Mouse (Mus musculus) neural tube, embryonic 11.5 days (tissue): Measurements from ENCODE around the gene Jtb. TPM values are rescaled to one million over a fixed set of nuclear protein-coding genes. Genes with fewer than 3 reads are reported as not detected.
"Not testable (repeated sequence)": the region's sequence is repeated elsewhere in the genome, so short reads cannot be mapped to it uniquely, and the experiment has no call there.

Experiments used
- ATAC-seq: fragments of 200-750 bp; cut with Nextera tagmentation; 2 replicates; pipeline ENCODE4 v1.8.0; 2017; ENCODE audit warnings: moderate number of reproducible peaks, mild to moderate bottlenecking, moderate TSS enrichment, moderate library complexity; ENCODE audit not compliant: insufficient read depth, low FRiP score, low TSS enrichment
- DNase-seq: peaks from one replicate; pipeline ENCODE4 v3.0.0-alpha.2; 2015; ENCODE audit warnings: low spot score
- H3K27ac ChIP-seq: fragments of 300-500 bp; sonication (generic); 2 replicates; pipeline ENCODE4 v1.5.1; 2014; ENCODE audit warnings: low read depth, mild to moderate bottlenecking, low read length
- H3K27me3 ChIP-seq: fragments of 300-500 bp; sonication (generic); 2 replicates; pipeline ENCODE4 v1.6.1; 2014; ENCODE audit warnings: mild to moderate bottlenecking, low read length, mixed read lengths; ENCODE audit not compliant: control insufficient read depth, insufficient read depth
- H3K36me3 ChIP-seq: fragments of 300-500 bp; sonication (generic); 2 replicates; pipeline ENCODE4 v1.6.1; 2014; ENCODE audit warnings: mild to moderate bottlenecking, low read length, moderate library complexity, mixed read lengths; ENCODE audit not compliant: control insufficient read depth, insufficient read depth
- H3K4me1 ChIP-seq: fragments of 300-500 bp; sonication (generic); 2 replicates; pipeline ENCODE4 v1.6.1; 2014; ENCODE audit warnings: low read length, mixed read lengths; ENCODE audit not compliant: control insufficient read depth, insufficient read depth
- H3K4me2 ChIP-seq: fragments of 300-500 bp; sonication (generic); 2 replicates; pipeline ENCODE4 v1.6.1; 2014; ENCODE audit warnings: low read depth, mild to moderate bottlenecking, moderate library complexity
- H3K4me3 ChIP-seq: fragments of 300-500 bp; sonication (generic); 2 replicates; pipeline ENCODE4 v1.5.1; 2014; ENCODE audit warnings: low read depth, low read length
- H3K9ac ChIP-seq: fragments of 300-500 bp; sonication (generic); 2 replicates; pipeline ENCODE4 v1.6.1; 2014; ENCODE audit warnings: mild to moderate bottlenecking, low read length
- H3K9me3 ChIP-seq: fragments of 300-500 bp; sonication (generic); 2 replicates; pipeline ENCODE4 v1.6.1; 2016; ENCODE audit warnings: low read length; ENCODE audit not compliant: control insufficient read depth
- WGBS: fragments of 180-500 bp; shearing (Covaris S2); extraction: QIAGEN DNeasy Blood & Tissue Kit; methylation state at CpG from one replicate; pipeline ENCODE4 v1.1.7; 2014; 5-methylcytosine and 5-hydroxymethylcytosine counted together
- polyA plus RNA-seq: library from polyadenylated mRNA; unstranded; fragments of >200 nt; fragmentation: Nextera tagmentation; extraction: Ambion mirVana; gene quantifications from 2 replicates; pipeline ENCODE4 v1.2.1, GENCODE M21; 2014

Jtb gene
- polyA plus RNA-seq, 1 experiment from 2014 or later = 92.3 TPM

DNA sequence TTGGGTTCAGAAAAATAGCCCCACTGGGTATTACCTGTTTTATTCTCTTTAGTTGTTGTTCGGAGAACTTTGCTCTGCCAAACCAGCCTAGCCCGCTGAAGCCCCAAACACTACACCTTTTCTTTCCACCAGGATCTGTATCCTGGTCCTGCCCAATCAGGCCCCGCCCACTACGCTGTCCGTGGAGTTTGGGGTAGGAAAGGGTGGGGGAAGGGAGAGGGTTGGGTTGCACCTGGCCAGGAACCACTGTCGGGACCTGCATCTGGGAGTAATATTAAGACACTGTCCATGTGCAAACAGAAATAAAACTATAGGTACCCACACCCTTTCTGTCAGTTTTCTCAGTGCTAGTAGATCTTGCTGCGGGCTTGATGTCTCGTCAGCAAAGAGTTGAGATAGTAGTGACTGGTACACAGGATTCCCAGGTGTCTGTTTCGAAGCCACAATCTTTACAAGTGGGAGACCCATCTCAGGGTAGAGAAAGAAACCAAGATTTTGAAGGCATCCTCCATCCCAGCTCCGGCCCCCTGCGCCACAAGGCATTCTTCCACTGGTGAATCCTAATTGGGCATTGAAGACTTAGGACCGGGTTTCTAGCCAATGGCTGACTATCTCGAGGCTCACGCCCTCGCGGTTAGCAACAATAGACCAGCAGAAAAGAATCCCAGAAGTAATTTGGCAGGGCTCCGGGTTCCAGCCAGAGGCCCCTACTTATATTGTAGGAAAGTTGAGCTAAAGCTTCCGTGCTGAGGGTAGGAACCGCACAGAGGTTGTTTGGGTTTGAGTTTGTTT lies 11.8 kb downstream of the Jtb start, which contains the start of gene Creb3l4:
Gene Creb3l4 (minus strand): TSS at position 529 of the 792 bp plus-strand sequence.
- Histone ChIP-seq H3K27ac (no peak within 1 kb of the TSS), H3K4me1 (peaks cover 11% of the 10 kb centered on the region), H3K27me3 (no peaks in the 10 kb centered on the region), H3K36me3 (no peaks in the 10 kb centered on the region), H3K9me3 (no peaks in the 10 kb centered on the region), H3K9ac (peak within 1 kb of the TSS; percentile 46), H3K4me2 (peak within 1 kb of the TSS; percentile 81), H3K4me3 (peak within 1 kb of the TSS; percentile 25)
- peak; percentile 78 for ATAC-seq
- 3% methylated on average over 19 of the region's 19 CpGs for WGBS
- DNase-seq = peak; percentile 73

DNA sequence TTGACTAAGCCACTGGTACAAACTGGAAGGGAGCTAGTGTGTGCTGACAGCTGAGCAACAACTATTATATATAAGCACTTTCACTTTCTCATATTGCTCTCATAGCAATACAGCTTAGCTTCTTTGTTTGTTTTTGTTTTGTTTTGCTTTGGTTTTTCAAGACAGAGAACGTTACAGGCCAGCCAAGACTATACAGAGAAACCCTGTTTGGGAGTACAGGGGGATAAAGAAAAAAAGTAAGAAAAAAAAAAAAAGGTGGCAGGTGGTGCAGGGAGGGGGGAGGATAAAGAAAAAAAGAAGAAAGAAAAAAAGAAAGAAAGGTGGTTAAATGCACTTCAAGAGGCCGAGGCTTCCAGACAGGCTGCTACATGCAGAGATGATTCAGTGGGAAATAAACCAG lies 14.0 kb downstream of the Jtb start:
- Histone ChIP-seq H3K4me3 (no peak overlapping the region), H3K9me3 (no peaks in the 10 kb centered on the region), H3K4me1 (peaks cover 14% of the 10 kb centered on the region), H3K27me3 (no peaks in the 10 kb centered on the region), H3K9ac (no peak overlapping the region), H3K36me3 (no peaks in the 10 kb centered on the region), H3K27ac (no peak overlapping the region), H3K4me2 (no peak overlapping the region)
- DNase-seq = no peak
- no peak for ATAC-seq
- 82% methylated on average over 2 of the region's 2 CpGs for WGBS

DNA sequence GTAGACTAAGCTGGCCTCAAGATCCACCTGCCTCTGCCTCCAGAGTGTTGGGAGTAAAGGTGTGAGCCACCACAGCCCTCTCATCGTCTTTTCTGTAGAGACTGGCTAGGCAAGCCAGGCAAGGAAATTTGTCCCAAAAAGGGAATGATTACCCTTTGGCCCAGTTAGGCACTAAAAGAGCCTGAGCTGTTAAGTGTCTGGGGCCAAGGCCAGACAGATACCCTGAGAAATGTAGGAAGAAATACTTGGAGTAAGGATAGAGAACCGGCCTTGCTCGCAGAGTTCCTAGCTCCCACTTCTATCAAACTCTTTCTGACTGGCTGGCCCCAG lies 16.2 kb downstream of the Jtb start:
- ATAC-seq (peak; percentile 19), DNase-seq (no peak)
- WGBS = under 1% methylated on average over 3 of the region's 3 CpGs
- Histone ChIP-seq H3K27ac (peak overlapping the region; percentile 79), H3K4me1 (peaks cover 13% of the 10 kb centered on the region), H3K27me3 (no peaks in the 10 kb centered on the region), H3K36me3 (peaks cover 2% of the 10 kb centered on the region; the same call in 1 of the 2 replicates), H3K9ac (peak overlapping the region; percentile 54), H3K4me2 (peak overlapping the region; percentile 76), H3K4me3 (peak overlapping the region; percentile 44), H3K9me3 (no peaks in the 10 kb centered on the region)

GRCm38 (mm10) chr3:90247960-90248745 lies 16.8 kb downstream of the Jtb start, which contains the start of gene Slc39a1:
Gene Slc39a1, plus strand, starts transcription at chr3:90248172.
- H3K27me3 ChIP-seq = no peaks in the 10 kb centered on the region
- H3K27ac ChIP-seq = peak within 1 kb of the TSS; percentile 79
- peak; percentile 93 for ATAC-seq
- peak; percentile 93 for DNase-seq
- H3K4me3 ChIP-seq = peak within 1 kb of the TSS; percentile 44
- peaks cover 2% of the 10 kb centered on the region; the same call in 1 of the 2 replicates for H3K36me3 ChIP-seq
- WGBS = under 1% methylated on average over 44 of the region's 44 CpGs
- H3K4me1 ChIP-seq = peaks cover 8% of the 10 kb centered on the region; the same call in 1 of the 2 replicates
- peak within 1 kb of the TSS; percentile 76 for H3K4me2 ChIP-seq
- H3K9me3 ChIP-seq = no peaks in the 10 kb centered on the region
- peak within 1 kb of the TSS; percentile 54 for H3K9ac ChIP-seq

DNA sequence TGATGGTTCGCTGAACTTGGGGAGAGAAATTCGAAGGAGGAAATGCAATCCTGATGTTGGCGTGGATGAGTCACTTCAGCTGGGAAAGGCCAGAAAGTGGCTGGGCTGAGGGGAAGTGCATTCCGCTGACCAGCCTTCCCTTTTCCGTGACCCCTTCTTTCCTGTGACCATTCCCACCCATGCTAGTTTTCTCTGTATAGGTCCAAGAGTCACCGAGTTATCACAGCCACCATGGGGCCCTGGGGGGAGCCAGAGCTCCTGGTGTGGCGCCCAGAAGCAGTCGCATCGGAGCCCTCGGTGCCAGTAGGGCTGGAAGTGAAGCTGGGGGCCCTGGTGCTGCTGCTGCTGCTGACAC lies 17.3 kb downstream of the Jtb start:
- H3K4me1 ChIP-seq = peaks cover 6% of the 10 kb centered on the region; the same call in 1 of the 2 replicates
- H3K4me3 ChIP-seq = peak overlapping the region; percentile 44
- 6% methylated on average over 10 of the region's 10 CpGs for WGBS
- peaks cover 2% of the 10 kb centered on the region; the same call in 1 of the 2 replicates for H3K36me3 ChIP-seq
- H3K27me3 ChIP-seq = no peaks in the 10 kb centered on the region
- DNase-seq (no peak), ATAC-seq (no peak)
- H3K9ac ChIP-seq = peak overlapping the region; percentile 45
- no peaks in the 10 kb centered on the region for H3K9me3 ChIP-seq
- peak overlapping the region; percentile 76 for H3K4me2 ChIP-seq
- H3K27ac ChIP-seq = no peak overlapping the region

DNA sequence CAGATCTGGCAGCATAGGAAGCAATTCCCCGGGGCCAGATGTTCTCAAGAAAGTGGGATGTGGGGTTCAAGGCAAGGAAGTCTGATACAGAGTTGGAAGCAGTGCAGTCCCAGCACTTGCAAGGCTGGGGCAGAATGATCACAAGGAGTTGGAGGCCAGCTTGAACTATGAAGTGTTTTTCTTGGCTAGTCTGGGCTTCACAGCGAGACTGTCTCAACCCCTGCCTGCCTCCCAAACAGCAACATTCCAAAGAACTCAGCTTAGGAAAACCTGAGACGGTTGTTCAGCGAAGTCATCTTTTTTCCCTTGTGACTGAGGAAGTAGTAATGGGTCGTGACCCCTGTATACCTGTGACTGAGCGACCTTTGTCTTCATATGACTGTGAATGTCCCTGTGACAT lies 19.4 kb downstream of the Jtb start:
- Histone ChIP-seq H3K4me1 (peaks cover 12% of the 10 kb centered on the region), H3K27me3 (no peaks in the 10 kb centered on the region), H3K27ac (no peak overlapping the region), H3K36me3 (peaks cover 2% of the 10 kb centered on the region; the same call in 1 of the 2 replicates), H3K4me2 (no peak overlapping the region), H3K4me3 (no peak overlapping the region), H3K9me3 (no peaks in the 10 kb centered on the region), H3K9ac (no peak overlapping the region)
- no peak for DNase-seq
- ATAC-seq = no peak
- 92% methylated on average over 6 of the region's 6 CpGs for WGBS

DNA sequence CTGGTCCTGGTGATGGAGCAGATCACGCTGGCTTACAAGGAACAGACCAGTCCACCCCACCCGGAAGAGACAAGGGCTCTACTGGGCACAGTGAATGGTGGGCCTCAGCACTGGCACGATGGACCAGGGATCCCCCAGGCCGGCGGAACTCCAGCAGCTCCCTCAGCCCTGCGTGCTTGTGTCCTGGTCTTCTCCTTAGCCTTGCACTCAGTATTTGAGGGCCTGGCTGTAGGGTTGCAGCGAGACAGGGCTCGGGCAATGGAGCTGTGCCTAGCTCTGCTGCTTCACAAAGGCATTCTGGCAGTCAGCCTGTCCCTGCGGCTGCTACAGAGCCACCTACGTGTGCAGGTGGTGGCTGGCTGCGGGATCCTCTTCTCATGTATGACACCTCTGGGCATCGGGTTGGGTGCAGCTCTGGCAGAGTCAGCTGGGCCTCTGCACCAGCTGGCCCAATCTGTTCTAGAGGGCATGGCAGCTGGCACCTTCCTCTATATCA lies 20.4 kb downstream of the Jtb start:
- H3K4me3 ChIP-seq, DNase-seq, H3K9me3 ChIP-seq, H3K4me2 ChIP-seq, H3K27me3 ChIP-seq, H3K36me3 ChIP-seq, H3K27ac ChIP-seq, ATAC-seq, H3K9ac ChIP-seq: not testable (repeated sequence)
- 91% methylated on average over 8 of the region's 12 CpGs for WGBS
- peaks cover 12% of the 10 kb centered on the region for H3K4me1 ChIP-seq

GRCm38 (mm10) chr3:90252659-90253058 lies 21.3 kb downstream of the Jtb start:
- H3K9ac ChIP-seq = not testable (repeated sequence)

More at GRCm38 (mm10) chr3:90252659-90253058, 21.3 kb downstream of the Jtb start:
- H3K27ac ChIP-seq, H3K36me3 ChIP-seq, DNase-seq, H3K4me1 ChIP-seq, H3K27me3 ChIP-seq, ATAC-seq, H3K4me3 ChIP-seq, H3K4me2 ChIP-seq, H3K9me3 ChIP-seq: not testable (repeated sequence)
- WGBS = 96% methylated on average over 2 of the region's 2 CpGs
